Mouse (Mus musculus): ENCODE data around the gene Plekho2. TPM values are rescaled to one million over a fixed set of nuclear protein-coding genes. Genes with fewer than 3 reads are reported as not detected.

Gene Plekho2
- total and polyA plus RNA-seq, 3 experiments, result 9.9 to 16.5 (median 11.1) TPM

- H3K27ac ChIP-seq, result no peak overlapping the region
- WGBS, result 78% methylated on average over 21 of the region's 21 CpGs
- DNase-seq, result no peak
- H3K27me3 ChIP-seq (ENCODE audit: control insufficient read depth, insufficient read depth, low read length), result no peaks in the 10 kb centered on the region
- H3K79me2 ChIP-seq (replicated peaks; ENCODE audit: control insufficient read depth, insufficient read depth, low read length), result no peaks in the 10 kb centered on the region
- H3K4me1 ChIP-seq (ENCODE audit: control insufficient read depth, insufficient read depth, low read length), result no peaks in the 10 kb centered on the region
- intact Hi-C loops (cut with DNase I), result no loop called here
- H3K9ac ChIP-seq (ENCODE audit: low read depth, low read length), result no peak overlapping the region
- no peaks in the 10 kb centered on the region for H3K36me3 ChIP-seq (ENCODE audit: control insufficient read depth, insufficient read depth, low read length)
- no peak overlapping the region for H3K4me3 ChIP-seq
- TF ChIP-seq EP300 (IDR thresholded peaks at IDR 0.05; ENCODE audit: insufficient read depth, low read depth, low read length) (no peak), CTCF (IDR thresholded peaks at IDR 0.05) (no peak), POLR2A (IDR thresholded peaks at IDR 0.05; ENCODE audit: insufficient read depth, low read depth, low read length) (no peak)
Observed at GRCm38 (mm10) chr9:65502721-65503505, 76.9 kb downstream of the Plekho2 start.

Other genes with a start within 250 kb of the Plekho2 start
- gene Pdcd7, start 233.9 kb downstream of the Plekho2 start, total RNA-seq (2021), result 10 to 100 TPM; 13.6 to 13.9 TPM
- gene Pdcd7, start 233.9 kb downstream of the Plekho2 start, polyA plus RNA-seq (2012; rRNA removed), result 6.6 and 9.7 TPM in 2 replicates
- under 1 TPM in 1 of 2 experiments, not detected in 1; 0.18 TPM for gene Ubap1l, start 219.0 kb downstream of the Plekho2 start, total RNA-seq (2021)
- gene Ubap1l, start 219.0 kb downstream of the Plekho2 start, polyA plus RNA-seq (2012; rRNA removed), result 0.15 and 0.18 TPM in 2 replicates
- gene Kbtbd13, start 188.4 kb downstream of the Plekho2 start, total RNA-seq (2021), result 1 to 10 TPM; 2.1 to 2.6 TPM
- gene Kbtbd13, start 188.4 kb downstream of the Plekho2 start, polyA plus RNA-seq (2012; rRNA removed), result 2.4 and 4.0 TPM in 2 replicates
- gene Rasl12, start 181.5 kb downstream of the Plekho2 start, total RNA-seq (2021), result 1 to 10 TPM; 7.2 to 8.3 TPM
- gene Rasl12, start 181.5 kb downstream of the Plekho2 start, polyA plus RNA-seq (2012; rRNA removed), result 19.8 and 20.5 TPM in 2 replicates
- not detected for gene Slc51b, start 157.1 kb downstream of the Plekho2 start, total RNA-seq (2021)
- gene Slc51b, start 157.1 kb downstream of the Plekho2 start, polyA plus RNA-seq (2012; rRNA removed), result not detected in 2 replicates
- 1 to 10 TPM; 5.8 to 6.2 TPM for gene Mtfmt, start 144.3 kb downstream of the Plekho2 start, total RNA-seq (2021)
- gene Mtfmt, start 144.3 kb downstream of the Plekho2 start, polyA plus RNA-seq (2012; rRNA removed), result 5.3 and 9.3 TPM in 2 replicates
- 10 to 100 TPM; 11.4 to 12.1 TPM for gene Spg21, start 119.1 kb downstream of the Plekho2 start, total RNA-seq (2021)
- gene Spg21, start 119.1 kb downstream of the Plekho2 start, polyA plus RNA-seq (2012; rRNA removed), result 8.8 and 21.1 TPM in 2 replicates
- not detected for gene Ankdd1a, start 59.8 kb downstream of the Plekho2 start, total RNA-seq (2021)
- not detected in 2 replicates for gene Ankdd1a, start 59.8 kb downstream of the Plekho2 start, polyA plus RNA-seq (2012; rRNA removed)
- gene Pif1, start 7.1 kb upstream of the Plekho2 start, total RNA-seq (2021), result not detected
- 0.18 and 0.23 TPM in 2 replicates for gene Pif1, start 7.1 kb upstream of the Plekho2 start, polyA plus RNA-seq (2012; rRNA removed)
- gene Rbpms2, start 49.6 kb upstream of the Plekho2 start, total RNA-seq (2021), result 10 to 100 TPM; 29.4 to 32.5 TPM
- gene Rbpms2, start 49.6 kb upstream of the Plekho2 start, polyA plus RNA-seq (2012; rRNA removed), result 102 and 105 TPM in 2 replicates
- gene Oaz2, start 88.0 kb upstream of the Plekho2 start, total RNA-seq (2021), result 100 to 1,000 TPM; 202 to 218 TPM
- gene Oaz2, start 88.0 kb upstream of the Plekho2 start, polyA plus RNA-seq (2012; rRNA removed), result 154 and 242 TPM in 2 replicates
- gene Zfp609, start 247.5 kb upstream of the Plekho2 start, total RNA-seq (2021), result 10 to 100 TPM; 23.7 to 25.5 TPM
- 8.7 and 8.9 TPM in 2 replicates for gene Zfp609, start 247.5 kb upstream of the Plekho2 start, polyA plus RNA-seq (2012; rRNA removed)

Measured in heart, adult 2 months (tissue).